Mouse (Mus musculus): Measurements from ENCODE around the gene Tbc1d8b.

Gene Tbc1d8b

GRCm38 (mm10) chrX:139780988-139781387 is 96.2 kb downstream of the Tbc1d8b start:
- DNase-seq: peak; percentile 21

DNA sequence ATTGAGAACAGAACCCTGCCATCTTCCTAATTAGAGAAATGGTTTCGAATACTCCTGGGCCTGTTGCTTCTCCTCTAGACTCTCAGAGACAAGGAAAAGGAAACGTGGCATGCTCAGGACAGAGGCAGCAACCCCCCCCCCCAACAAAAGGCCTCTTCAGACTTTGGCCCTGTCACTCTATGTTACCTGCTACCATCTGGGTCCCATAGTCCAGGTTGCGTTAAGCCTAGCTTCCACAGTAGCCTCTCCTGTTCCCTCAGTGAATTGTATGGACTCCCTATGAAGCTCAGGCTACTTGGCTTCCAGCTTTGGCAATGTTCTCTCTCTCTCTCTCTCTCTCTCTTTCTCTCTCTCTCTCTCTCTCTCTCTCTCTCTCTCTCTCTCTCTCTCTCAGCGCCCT is 96.8 kb downstream of the Tbc1d8b start:
- DNase-seq: no peak

DNA sequence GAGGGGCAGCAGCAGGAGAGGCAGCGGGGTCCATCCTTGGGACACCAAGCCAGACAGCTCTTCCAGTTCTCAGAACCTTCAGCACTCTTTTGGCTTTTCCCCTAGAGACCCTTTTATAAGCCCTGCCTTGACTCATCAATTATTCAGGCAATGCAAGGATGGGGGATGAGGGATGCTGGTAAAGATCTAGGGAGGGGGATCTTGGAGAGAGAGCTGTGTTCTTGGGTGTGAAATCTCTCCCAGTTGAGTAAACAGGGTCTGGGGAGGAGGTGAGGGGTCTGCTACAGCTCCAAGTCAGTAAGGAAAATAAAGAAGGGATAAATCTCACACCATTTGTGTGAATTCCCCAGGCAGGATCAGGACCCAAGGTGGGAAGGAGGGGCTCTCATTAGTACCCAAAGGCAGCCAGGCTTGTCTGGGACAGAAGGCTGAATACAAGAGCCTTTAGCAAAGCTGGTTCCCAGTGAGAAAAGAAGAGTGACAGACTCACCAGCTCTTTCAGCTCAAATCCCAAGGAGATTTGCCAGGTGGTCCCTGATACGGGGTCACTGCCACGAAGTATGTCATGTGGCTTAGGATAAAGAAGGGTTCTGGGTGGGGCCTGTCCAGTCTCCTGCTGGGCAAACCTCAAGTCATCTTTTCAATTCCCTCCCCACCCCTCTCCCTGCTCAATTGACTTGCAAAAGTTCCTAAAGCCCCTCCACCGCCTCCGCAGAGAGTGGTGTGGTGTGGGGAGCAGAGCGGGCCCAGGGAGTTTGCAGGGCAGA is 97.7 kb downstream of the Tbc1d8b start, which contains the start of gene Ripply1:
TSS of gene Ripply1 (minus strand) at position 76 of the 767 bp plus-strand sequence.
- no peak for DNase-seq

DNA sequence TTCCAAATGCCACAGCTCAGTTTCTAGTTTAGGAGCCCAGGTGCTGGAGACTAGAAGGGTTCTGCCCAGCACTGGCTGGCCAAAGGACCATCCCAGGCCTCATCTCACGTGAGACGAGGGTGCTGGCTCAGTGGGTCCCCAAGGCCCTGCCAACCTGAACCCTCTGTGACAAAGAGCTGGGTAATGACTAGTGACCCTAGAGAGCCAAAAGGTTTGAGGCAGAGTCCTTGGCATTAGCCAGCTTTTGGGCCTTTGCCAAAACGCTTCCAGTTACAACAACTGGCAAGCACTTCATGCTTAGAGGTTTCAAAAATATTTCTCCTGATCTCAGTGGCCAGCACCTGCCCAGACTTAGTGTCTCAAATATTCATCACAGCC is 98.2 kb downstream of the Tbc1d8b start:
- peak; percentile 53 for DNase-seq

DNA sequence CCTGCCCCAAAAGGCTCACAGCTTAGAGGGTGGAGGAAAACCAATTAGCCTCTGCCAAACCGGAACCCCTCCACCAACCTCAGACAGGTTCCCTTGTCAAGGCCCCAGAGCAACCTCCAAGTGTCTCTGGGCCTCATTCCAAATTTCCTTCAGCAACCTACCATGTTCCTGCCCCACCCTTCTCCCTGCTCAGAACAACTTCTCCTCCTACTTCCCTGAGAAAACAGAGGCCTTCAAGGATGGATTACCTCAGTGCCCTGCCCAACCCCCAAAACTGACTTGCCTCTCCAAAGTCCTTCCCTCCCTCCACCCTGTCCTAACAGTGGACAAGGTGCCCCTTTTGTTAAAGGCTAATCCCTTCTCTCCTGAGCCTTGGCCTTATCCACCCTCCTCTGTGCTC is 101.0 kb downstream of the Tbc1d8b start:
- peak; percentile 81 for DNase-seq

GRCm38 (mm10) chrX:139794072-139794845 is 109.5 kb downstream of the Tbc1d8b start:
- no peak for DNase-seq

GRCm38 (mm10) chrX:139796037-139796436 is 111.2 kb downstream of the Tbc1d8b start:
- no peak for DNase-seq

- peak; percentile 27 for DNase-seq
Observed at GRCm38 (mm10) chrX:139797875-139798274, 113.1 kb downstream of the Tbc1d8b start.

- no peak for DNase-seq
Observed at GRCm38 (mm10) chrX:139799953-139800352, 115.2 kb downstream of the Tbc1d8b start.

DNA sequence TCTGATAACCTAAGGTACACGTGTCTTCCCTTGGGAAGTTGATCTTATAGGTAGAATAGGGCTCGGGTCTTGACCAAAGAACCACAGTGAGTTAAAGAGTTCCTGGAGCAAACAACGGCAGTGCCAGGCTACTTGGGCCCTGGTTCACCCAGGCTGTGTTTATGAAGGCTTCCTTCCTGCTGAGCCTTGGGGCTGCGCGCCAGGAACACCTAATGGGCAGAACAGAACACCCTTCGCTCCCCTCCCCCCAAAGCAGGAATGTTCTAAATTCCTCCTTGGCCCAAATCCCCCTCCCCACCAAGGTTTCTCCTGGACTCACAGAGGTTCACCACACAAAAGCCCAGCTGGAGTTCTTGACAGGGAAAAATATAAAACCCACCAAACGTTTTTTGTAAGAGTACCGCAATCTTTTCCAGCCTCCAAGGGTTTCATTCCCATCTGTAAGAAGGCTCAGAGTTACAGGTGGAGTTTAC is 115.6 kb downstream of the Tbc1d8b start, which contains the start of gene Cldn2:
TSS of gene Cldn2 (plus strand) at position 423 of the 473 bp plus-strand sequence.
- DNase-seq: peak; percentile 59
